Mouse (Mus musculus): ENCODE data around the gene Agap1.

The Agap1 gene

GRCm38 (mm10) chr1:89544094-89544493 lies 89.5 kb downstream of the Agap1 start:
- DNase-seq (ENCODE audit: low spot score in 2 of 2), result no peak

- no peak for DNase-seq (ENCODE audit: low spot score in 2 of 2)
These were observed 90.5 kb downstream of the Agap1 start for GRCm38 (mm10) chr1:89545099-89545498.

GRCm38 (mm10) chr1:89547525-89548504 lies 93.2 kb downstream of the Agap1 start:
- no peak for DNase-seq (ENCODE audit: low spot score in 2 of 2)

- no peak for DNase-seq (ENCODE audit: low spot score in 2 of 2)
These were observed 95.7 kb downstream of the Agap1 start for GRCm38 (mm10) chr1:89550061-89550869.

- no peak for DNase-seq (ENCODE audit: low spot score in 2 of 2)
These were observed 97.9 kb downstream of the Agap1 start for GRCm38 (mm10) chr1:89552470-89552869.

- DNase-seq (ENCODE audit: low spot score in 2 of 2), result no peak
These were observed 99.2 kb downstream of the Agap1 start for GRCm38 (mm10) chr1:89553791-89554190.

GRCm38 (mm10) chr1:89554969-89555856 lies 100.6 kb downstream of the Agap1 start:
- no peak for DNase-seq (ENCODE audit: low spot score in 2 of 2)

GRCm38 (mm10) chr1:89556006-89556405 lies 101.4 kb downstream of the Agap1 start:
- DNase-seq (ENCODE audit: low spot score in 2 of 2), result no peak

GRCm38 (mm10) chr1:89557401-89557800 lies 102.8 kb downstream of the Agap1 start:
- no peak for DNase-seq (ENCODE audit: low spot score in 2 of 2)

GRCm38 (mm10) chr1:89558080-89558479 lies 103.5 kb downstream of the Agap1 start:
- DNase-seq (ENCODE audit: low spot score in 2 of 2), result no peak

GRCm38 (mm10) chr1:89563399-89563798 lies 108.8 kb downstream of the Agap1 start:
- DNase-seq (ENCODE audit: low spot score in 2 of 2), result no peak

- no peak for DNase-seq (ENCODE audit: low spot score in 2 of 2)
These were observed 112.2 kb downstream of the Agap1 start for GRCm38 (mm10) chr1:89566578-89567488.

GRCm38 (mm10) chr1:89568546-89569405 lies 114.2 kb downstream of the Agap1 start:
- DNase-seq (ENCODE audit: low spot score in 2 of 2), result no peak

GRCm38 (mm10) chr1:89570522-89571299 lies 116.1 kb downstream of the Agap1 start:
- no peak for DNase-seq (ENCODE audit: low spot score in 2 of 2)

- no peak for DNase-seq (ENCODE audit: low spot score in 2 of 2)
These were observed 118.9 kb downstream of the Agap1 start for GRCm38 (mm10) chr1:89573486-89573885.

GRCm38 (mm10) chr1:89574941-89575890 lies 120.6 kb downstream of the Agap1 start:
- no peak for DNase-seq (ENCODE audit: low spot score in 2 of 2)

- no peak for DNase-seq (ENCODE audit: low spot score in 2 of 2)
These were observed 121.7 kb downstream of the Agap1 start for GRCm38 (mm10) chr1:89576174-89576890.
